12 mouse cellular contexts compared by ENCODE assay signal in the genomic region with DNA sequence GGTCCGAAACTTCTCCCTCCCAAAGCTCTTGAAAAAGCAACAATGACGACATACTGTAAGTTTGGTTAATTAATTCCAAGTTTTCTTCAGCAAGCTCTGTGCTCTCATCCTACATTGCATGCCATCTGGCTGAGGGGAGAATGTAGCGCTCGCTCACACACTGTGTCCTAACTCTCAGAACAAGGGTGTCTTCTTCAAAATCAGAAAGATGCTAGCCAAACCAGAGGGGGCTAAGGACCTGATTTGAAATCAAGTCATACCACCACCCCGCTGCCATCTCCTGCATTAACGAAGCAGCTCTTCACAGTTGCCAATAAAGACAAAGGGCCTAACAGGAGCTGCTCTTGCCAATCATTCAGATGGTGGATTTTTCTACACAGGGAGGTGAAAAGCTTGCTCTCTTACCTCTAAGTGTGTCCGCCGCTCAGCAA.
A peak's percentile ranks its signal among the peaks of the same experiment; 100 is the strongest.
DNase-seq lines count a peak whose midpoint lies in the region.
"Had no signal": no experiment of that assay in that cellular context is flagged by ENCODE, and none has a peak within 500 bp of the region (broad histone marks: within the 10 kb centered on the region; RNA-seq: fewer than 3 reads in every experiment).

No protein-coding gene starts in this region.

- DNase-seq in heart, adult 11 months: peak; percentile 75
- no peak for DNase-seq in heart, postnatal 4 days
- peak; percentile 39 to 47 for DNase-seq in frontal cortex, postnatal 14 days (ENCODE audit: low spot score in 2 of 2)
- DNase-seq in left cerebral cortex, adult 18-20 months (ENCODE audit: low spot score in 2 of 2): peak; percentile 46 to 77
- DNase-seq in right cerebral cortex, postnatal 36 days (ENCODE audit: low spot score in 2 of 2): peak; percentile 56 to 82
- DNase-seq in kidney, adult 18-20 months: no peak
- no peak for DNase-seq in thymus, postnatal 25 days
- DNase-seq in yolk sac, embryonic 10.5 days (ENCODE audit: low spot score): no peak
- DNase-seq: cerebellum, postnatal 14 days; kidney, adult 2 months; lung, adult 18-20 months; retina, postnatal 1 day had no signal

Comparison
In these comparisons a context has a peak if more than half of its experiments do, and no peak if none do; other contexts are left out.
1. DNase-seq: peak in heart, adult 11 months (single experiment), frontal cortex, postnatal 14 days (2 of 2), left cerebral cortex, adult 18-20 months (2 of 2) and right cerebral cortex, postnatal 36 days (2 of 2); none in heart, postnatal 4 days (single experiment), kidney, adult 18-20 months (single experiment), thymus, postnatal 25 days (single experiment) and yolk sac, embryonic 10.5 days (single experiment).